Mouse (Mus musculus) intestine, embryonic 16.5 days (tissue): ENCODE results near the gene Psmd5. TPM values are rescaled to one million over a fixed set of nuclear protein-coding genes. Genes with fewer than 3 reads are reported as not detected.
"Not testable (repeated sequence)": the region's sequence is repeated elsewhere in the genome, so short reads cannot be mapped to it uniquely, and the experiment has no call there.

Experiments
- ATAC-seq: fragments of 200-750 bp; cut with Nextera tagmentation; 2 replicates; pipeline ENCODE4 v1.8.0; 2017; ENCODE audit warnings: moderate TSS enrichment, moderate library complexity
- H3K27ac ChIP-seq: fragments of 300-500 bp; sonication (generic); 2 replicates; pipeline ENCODE4 v1.5.1; 2014; ENCODE audit warnings: mild to moderate bottlenecking, low read length
- H3K27me3 ChIP-seq: fragments of 300-500 bp; sonication (generic); replicated peaks from 2 replicates; pipeline ENCODE4 v1.6.1; 2014; ENCODE audit warnings: low read length, control low read depth, mixed read lengths; ENCODE audit not compliant: control insufficient read depth, insufficient read depth
- H3K36me3 ChIP-seq: fragments of 300-500 bp; sonication (generic); 2 replicates; pipeline ENCODE4 v1.6.1; 2014; ENCODE audit warnings: low read length, control low read depth; ENCODE audit not compliant: control insufficient read depth, insufficient read depth
- H3K4me1 ChIP-seq: fragments of 300-500 bp; sonication (generic); 2 replicates; pipeline ENCODE4 v1.6.1; 2014; ENCODE audit warnings: low read length, control low read depth, mixed read lengths; ENCODE audit not compliant: control insufficient read depth, insufficient read depth
- H3K4me2 ChIP-seq: fragments of 300-500 bp; sonication (generic); 2 replicates; pipeline ENCODE4 v1.6.1; 2014; ENCODE audit warnings: low read depth, low read length, control low read depth
- H3K4me3 ChIP-seq: fragments of 300-500 bp; sonication (generic); 2 replicates; pipeline ENCODE4 v1.5.1; 2014; ENCODE audit warnings: mild to moderate bottlenecking, low read length
- H3K9ac ChIP-seq: fragments of 300-500 bp; sonication (generic); 2 replicates; pipeline ENCODE4 v1.6.1; 2014; ENCODE audit warnings: low read depth, low read length
- H3K9me3 ChIP-seq: fragments of 300-500 bp; sonication (generic); 2 replicates; pipeline ENCODE4 v1.6.1; 2016; ENCODE audit warnings: low read length, control low read depth; ENCODE audit not compliant: control insufficient read depth
- WGBS: fragments of 180-500 bp; shearing (Covaris S2); extraction: QIAGEN DNeasy Blood & Tissue Kit; methylation state at CpG from one replicate; pipeline ENCODE4 v1.1.7; 2014; 5-methylcytosine and 5-hydroxymethylcytosine counted together
- polyA plus RNA-seq: library from polyadenylated mRNA; unstranded; fragments of >200 nt; fragmentation: Nextera tagmentation; extraction: Ambion mirVana; gene quantifications from 2 replicates; pipeline ENCODE4 v1.2.1, GENCODE M21; 2015

Psmd5 gene
- polyA plus RNA-seq, 1 experiment from 2014 or later: 103 TPM

DNA sequence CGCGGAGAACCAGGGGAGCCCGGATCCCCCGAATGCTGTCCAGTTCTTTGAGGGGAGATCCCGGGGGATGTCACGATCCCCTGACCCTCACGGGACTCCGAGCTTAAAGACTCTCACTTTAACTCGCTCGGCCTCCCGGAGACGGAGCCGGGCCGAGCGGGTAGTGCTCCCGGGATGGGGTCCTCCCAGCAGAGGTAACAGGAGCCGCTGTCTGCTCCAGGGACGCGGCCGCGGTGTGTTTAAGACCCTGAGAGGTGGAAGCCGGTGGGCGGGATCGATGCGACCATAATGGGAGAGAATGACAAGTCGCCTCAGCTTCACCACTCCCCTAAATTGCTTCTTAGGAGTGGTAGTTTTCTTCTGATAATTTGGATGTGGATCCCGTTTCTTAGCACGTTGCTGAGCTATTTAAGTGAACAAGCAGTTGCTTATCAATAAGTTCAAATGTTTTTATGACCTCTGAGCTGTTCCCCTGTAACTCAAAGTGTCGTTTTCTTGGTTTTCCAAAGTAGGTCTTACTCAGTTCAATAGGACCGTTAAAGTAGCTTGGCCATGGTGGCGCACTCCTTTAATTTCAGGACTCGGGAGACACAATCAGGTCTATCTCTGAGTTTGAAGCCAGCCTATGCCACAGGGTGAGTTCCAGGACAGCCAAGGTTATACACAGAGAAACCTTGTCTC is 72.1 kb downstream of the Psmd5 start:
- peak overlapping the region; percentile 64 for H3K4me2 ChIP-seq

GRCm38 (mm10) chr2:34801516-34802482 is 73.0 kb downstream of the Psmd5 start:
- 4% methylated on average over 39 of the region's 39 CpGs for WGBS
- H3K9ac ChIP-seq: peak overlapping the region; percentile 83
- ATAC-seq: peak; percentile 95

More for the DNA sequence above, 72.1 kb downstream of the Psmd5 start:
- not testable (repeated sequence) for H3K36me3 ChIP-seq, H3K27me3 ChIP-seq, H3K9me3 ChIP-seq
- Histone ChIP-seq H3K27ac (peak overlapping the region; percentile 87), H3K4me3 (peak overlapping the region; percentile 67), H3K4me1 (peaks cover 23% of the 10 kb centered on the region), H3K9ac (peak overlapping the region; percentile 83)
- peak; percentile 43 for ATAC-seq
- under 1% methylated on average over 19 of the region's 32 CpGs for WGBS

GRCm38 (mm10) chr2:34800371-34800770 is 74.4 kb downstream of the Psmd5 start:
- WGBS: 81% methylated on average over 7 of the region's 7 CpGs
- Histone ChIP-seq H3K9ac (peak overlapping the region; percentile 74), H3K4me2 (peak overlapping the region; percentile 84), H3K27me3 (no peaks in the 10 kb centered on the region), H3K36me3 (no peaks in the 10 kb centered on the region), H3K9me3 (no peaks in the 10 kb centered on the region), H3K4me1 (peaks cover 20% of the 10 kb centered on the region), H3K4me3 (peak overlapping the region; percentile 83), H3K27ac (peak overlapping the region; percentile 87)
- no peak for ATAC-seq

More at GRCm38 (mm10) chr2:34801516-34802482, 73.0 kb downstream of the Psmd5 start:
- Histone ChIP-seq H3K9me3 (no peaks in the 10 kb centered on the region), H3K4me2 (peak overlapping the region; percentile 35), H3K4me1 (peaks cover 23% of the 10 kb centered on the region), H3K4me3 (peak overlapping the region; percentile 67), H3K36me3 (0 out of 2 replicates have a peak, but pooled peaks cover 2% of the 10 kb centered on the region), H3K27me3 (no peaks in the 10 kb centered on the region), H3K27ac (peak overlapping the region; percentile 87)

Other genes with a start within 250 kb of the Psmd5 start
- gene Gapvd1, start 119.7 kb downstream of the Psmd5 start, polyA plus RNA-seq: 56.6 and 61.3 TPM in 2 replicates
- gene Hspa5, start 103.0 kb downstream of the Psmd5 start, polyA plus RNA-seq: 991 and 1,092 TPM in 2 replicates
- 40.9 and 47.0 TPM in 2 replicates for gene Rabepk, start 75.1 kb downstream of the Psmd5 start, polyA plus RNA-seq
- 60.0 and 61.2 TPM in 2 replicates for gene Fbxw2, start 48.7 kb downstream of the Psmd5 start, polyA plus RNA-seq
- not detected in 2 replicates for gene Gm34653, start 42.0 kb downstream of the Psmd5 start, polyA plus RNA-seq
- gene Cutal, start 572 bp downstream of the Psmd5 start, polyA plus RNA-seq: 11.8 and 13.9 TPM in 2 replicates
- 6.0 and 6.7 TPM in 2 replicates for gene Phf19, start 39.1 kb upstream of the Psmd5 start, polyA plus RNA-seq
- 2.9 and 3.5 TPM in 2 replicates for gene Traf1, start 86.8 kb upstream of the Psmd5 start, polyA plus RNA-seq
- 0.72 and 1.2 TPM in 2 replicates for gene Hc, start 186.5 kb upstream of the Psmd5 start, polyA plus RNA-seq
- gene AI182371, start 226.6 kb upstream of the Psmd5 start, polyA plus RNA-seq: 0.39 and 0.87 TPM in 2 replicates
- 15.7 and 17.3 TPM in 2 replicates for gene Cntrl, start 234.5 kb upstream of the Psmd5 start, polyA plus RNA-seq